Mouse (Mus musculus) telencephalon, adult 2 months (tissue): ENCODE measurements at regions not wholly inside any gene's neighbourhood (a gene's known extent, or its start where the extent isn't known, plus 50 kb on each side); places are given as distances from the start of the nearest gene placed in this dataset.

Experiments
- DNase-seq: peaks from one replicate; pipeline ENCODE4 v3.0.0-alpha.2; 2011; ENCODE audit warnings: low read depth, low spot score

DNA sequence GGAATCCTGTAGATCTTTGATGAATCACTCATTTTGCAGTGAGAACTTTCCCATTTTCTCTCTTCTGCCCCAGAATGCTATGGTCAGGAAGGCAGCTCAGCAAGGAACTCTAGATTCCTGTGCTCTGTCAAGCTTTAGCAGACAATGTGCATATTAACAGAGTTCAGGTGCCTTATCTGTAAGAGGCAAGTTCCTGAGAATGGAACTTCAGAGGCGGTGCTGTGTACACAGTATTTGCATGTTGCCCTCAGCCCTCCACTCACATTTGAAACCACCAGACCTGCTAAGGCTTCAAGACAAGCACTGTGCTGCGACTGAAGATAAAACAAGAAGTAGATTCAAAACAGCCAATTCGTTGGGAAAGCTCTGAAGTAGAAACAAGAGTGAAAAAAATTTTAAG lies 66.8 kb upstream of the Slc35f4 start:
- no peak for DNase-seq

- DNase-seq, result peak; percentile 67
Observed at GRCm38 (mm10) chr14:49590322-49590721, 64.5 kb upstream of the Slc35f4 start.
